Mouse (Mus musculus) cortical plate, adult 2 months (tissue): ENCODE measurements around the gene Hmox2. TPM values are rescaled to one million over a fixed set of nuclear protein-coding genes. Genes with fewer than 3 reads are reported as not detected.
"Not testable (repeated sequence)": the region's sequence is repeated elsewhere in the genome, so short reads cannot be mapped to it uniquely, and the experiment has no call there.

Experiments used
- H3K27ac ChIP-seq: fragments of 200-500 bp; 2 replicates; pipeline ENCODE4 v1.5.1; 2012; ENCODE audit warnings: low read length, control low read depth, inconsistent platforms; ENCODE audit not compliant: insufficient read depth
- H3K4me1 ChIP-seq: fragments of 200-500 bp; 2 replicates; pipeline ENCODE4 v1.6.1; 2011; ENCODE audit warnings: low read length; ENCODE audit not compliant: control insufficient read depth, insufficient read depth
- H3K4me3 ChIP-seq: fragments of 200-500 bp; 2 replicates; pipeline ENCODE4 v1.5.1; 2011; ENCODE audit warnings: mild to moderate bottlenecking, low read length, control low read depth; ENCODE audit not compliant: insufficient read depth
- CTCF ChIP-seq: fragments of 200-500 bp; IDR thresholded peaks from 2 replicates; pipeline ENCODE4 v1.5.1; 2011; ENCODE audit warnings: mild to moderate bottlenecking, control low read depth, low read length; ENCODE audit not compliant: insufficient read depth; ENCODE audit errors: extremely low read depth
- POLR2A ChIP-seq: fragments of 200-500 bp; IDR thresholded peaks from 2 replicates; pipeline ENCODE4 v1.6.1; 2011; ENCODE audit warnings: mild to moderate bottlenecking, low read length, control low read depth; ENCODE audit not compliant: insufficient read depth; ENCODE audit errors: extremely low read depth
- polyA plus RNA-seq: library from polyadenylated mRNA; depleted of rRNA; stranded (reverse); fragments of >200 nt; gene quantifications from 2 replicates; pipeline ENCODE4 v1.2.3, GENCODE M21; 2012; rRNA removed

Gene Hmox2
- 108 TPM in 2 replicates for polyA plus RNA-seq

- TF ChIP-seq CTCF (no peak), POLR2A (peak; percentile 97)
- Histone ChIP-seq H3K4me1 (peaks cover 1% of the 10 kb centered on the region; the same call in 1 of the 2 replicates), H3K4me3 (peak within 1 kb of the TSS; percentile 85), H3K27ac (peak within 1 kb of the TSS; percentile 87)
Observed at GRCm38 (mm10) chr16:4725780-4726527, at the start of gene Hmox2. Hmox2 (plus strand) TSS chr16:4726361.

- no peak overlapping the region for H3K4me3 ChIP-seq
Observed at GRCm38 (mm10) chr16:4676836-4677235, 49.3 kb upstream of the Hmox2 start.

GRCm38 (mm10) chr16:4678080-4678479 lies 48.1 kb upstream of the Hmox2 start:
- no peak for TF ChIP-seq POLR2A
- no peak for TF ChIP-seq CTCF
- H3K4me1 ChIP-seq, result 0 out of 2 replicates have a peak, but pooled peaks cover 2% of the 10 kb centered on the region
- H3K4me3 ChIP-seq, result peak overlapping the region; percentile 79; the same call in 1 of the 2 replicates
- H3K27ac ChIP-seq, result no peak overlapping the region

More at GRCm38 (mm10) chr16:4676836-4677235, 49.3 kb upstream of the Hmox2 start:
- 0 out of 2 replicates have a peak, but pooled peaks cover 2% of the 10 kb centered on the region for H3K4me1 ChIP-seq
- no peak for TF ChIP-seq POLR2A
- TF ChIP-seq CTCF, result no peak
- no peak overlapping the region for H3K27ac ChIP-seq

GRCm38 (mm10) chr16:4679121-4680018 lies 46.8 kb upstream of the Hmox2 start, which contains the start of gene Coro7:
Coro7 (minus strand) TSS chr16:4679777.
- Histone ChIP-seq H3K27ac (no peak within 1 kb of the TSS), H3K4me1 (0 out of 2 replicates have a peak, but pooled peaks cover 2% of the 10 kb centered on the region), H3K4me3 (peak within 1 kb of the TSS; percentile 79)
- TF ChIP-seq POLR2A (peak; percentile 91), CTCF (no peak)

- not testable (repeated sequence) for H3K4me1 ChIP-seq, H3K27ac ChIP-seq, H3K4me3 ChIP-seq
Observed at GRCm38 (mm10) chr16:4680922-4681455, 45.2 kb upstream of the Hmox2 start.

- Histone ChIP-seq H3K27ac (peak overlapping the region; percentile 67; the same call in 1 of the 2 replicates), H3K4me3 (no peak overlapping the region; the same call in 1 of the 2 replicates), H3K4me1 (peaks cover 3% of the 10 kb centered on the region; the same call in 1 of the 2 replicates)
- no peak for TF ChIP-seq CTCF
Observed at GRCm38 (mm10) chr16:4682628-4683179, 43.5 kb upstream of the Hmox2 start.

- Histone ChIP-seq H3K4me1 (peaks cover 3% of the 10 kb centered on the region; the same call in 1 of the 2 replicates), H3K27ac (peak overlapping the region; percentile 67), H3K4me3 (peak overlapping the region; percentile 47)
- no peak for TF ChIP-seq CTCF
- TF ChIP-seq POLR2A, result no peak
Observed at GRCm38 (mm10) chr16:4683193-4683580, 43.0 kb upstream of the Hmox2 start.

GRCm38 (mm10) chr16:4683581-4684456 lies 42.3 kb upstream of the Hmox2 start:
- Histone ChIP-seq H3K4me1 (peaks cover 2% of the 10 kb centered on the region; the same call in 1 of the 2 replicates), H3K4me3 (peak overlapping the region; percentile 47), H3K27ac (peak overlapping the region; percentile 67)
- TF ChIP-seq POLR2A (peak; percentile 88), CTCF (no peak)
